Mouse (Mus musculus) left cerebral cortex, adult 8-10 months (tissue): ENCODE results near the gene P2rx6. TPM values are rescaled to one million over a fixed set of nuclear protein-coding genes. Genes with fewer than 3 reads are reported as not detected.
"Not testable (repeated sequence)": the region's sequence is repeated elsewhere in the genome, so short reads cannot be mapped to it uniquely, and the experiment has no call there.

ENCODE experiments used
- DNase-seq, 2 experiments: peaks; one replicate each; pipeline ENCODE4 v3.0.0; 2022; ENCODE audit warnings: low spot score in 2 of 2
- total RNA-seq, 4 experiments: library from RNA; stranded (reverse); gene quantifications; 2 replicates each; pipeline ENCODE4 v1.2.4; 2022

P2rx6 gene
- 1 to 10 TPM; 1.5 to 2.1 (median 1.7) TPM for total RNA-seq

- peak in 1 of 2 experiments; percentile 61 for DNase-seq
Measured at GRCm38 (mm10) chr16:17561751-17562208, at the start of gene P2rx6. Gene P2rx6 (plus strand): TSS chr16:17561885.

- no peak for DNase-seq
Measured at GRCm38 (mm10) chr16:17518910-17519309, 42.8 kb upstream of the P2rx6 start.

GRCm38 (mm10) chr16:17524156-17524555 is 37.5 kb upstream of the P2rx6 start:
- no peak for DNase-seq

- DNase-seq = no peak
Measured at GRCm38 (mm10) chr16:17525524-17525923, 36.2 kb upstream of the P2rx6 start.

- no peak for DNase-seq
Measured at GRCm38 (mm10) chr16:17526223-17526622, 35.5 kb upstream of the P2rx6 start.

GRCm38 (mm10) chr16:17527606-17528005 is 34.1 kb upstream of the P2rx6 start:
- no peak for DNase-seq

DNA sequence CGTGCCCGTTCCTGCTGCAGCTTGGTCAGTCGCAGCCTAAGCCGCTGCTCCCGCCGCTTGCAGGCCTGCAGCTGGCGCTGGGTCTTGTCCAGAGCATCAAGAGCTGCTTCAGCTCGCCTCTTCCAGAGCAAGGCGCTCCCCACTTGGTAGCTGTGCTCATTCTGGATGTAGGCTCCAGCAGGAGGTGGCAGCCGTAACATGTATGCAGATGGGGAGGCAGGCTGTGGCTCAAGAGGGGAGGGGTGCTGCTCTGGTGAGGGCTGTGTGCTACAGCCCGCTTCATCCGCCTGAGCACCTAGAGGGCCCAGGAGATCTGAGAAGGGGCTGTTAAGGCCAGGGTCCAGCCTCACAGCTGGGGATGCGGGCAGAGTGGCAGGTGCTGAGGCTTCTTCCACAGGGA is 33.4 kb upstream of the P2rx6 start:
- no peak for DNase-seq

DNA sequence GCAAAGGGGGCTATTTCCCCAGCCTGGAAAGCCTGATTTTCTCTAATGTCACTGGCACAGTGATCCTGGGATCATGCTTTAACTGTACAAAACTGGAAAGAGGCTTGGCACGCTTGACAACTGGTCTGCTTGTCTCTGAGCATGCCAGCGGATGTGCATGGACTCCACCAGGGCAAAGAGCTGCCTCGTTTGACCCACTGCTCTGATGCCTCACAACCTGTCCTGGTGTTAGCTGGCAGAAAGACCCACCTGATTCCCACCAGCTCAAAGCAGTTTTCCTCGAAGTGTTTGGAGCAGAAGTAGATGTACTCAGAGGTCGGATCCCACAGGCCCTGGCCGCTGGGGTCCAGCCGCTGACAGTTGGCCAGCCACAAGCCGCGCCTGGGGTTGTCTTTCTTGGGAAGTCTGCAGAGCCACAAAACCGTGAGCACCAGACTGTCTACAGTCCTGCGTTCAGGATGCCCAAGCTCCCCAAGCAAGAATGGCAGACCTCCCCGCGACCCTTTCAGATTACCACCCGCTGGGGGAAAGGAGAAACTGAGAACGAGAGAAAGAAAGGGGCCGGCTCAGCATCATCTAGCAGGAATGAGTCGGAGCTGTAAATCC is 31.6 kb upstream of the P2rx6 start:
- DNase-seq = no peak

DNA sequence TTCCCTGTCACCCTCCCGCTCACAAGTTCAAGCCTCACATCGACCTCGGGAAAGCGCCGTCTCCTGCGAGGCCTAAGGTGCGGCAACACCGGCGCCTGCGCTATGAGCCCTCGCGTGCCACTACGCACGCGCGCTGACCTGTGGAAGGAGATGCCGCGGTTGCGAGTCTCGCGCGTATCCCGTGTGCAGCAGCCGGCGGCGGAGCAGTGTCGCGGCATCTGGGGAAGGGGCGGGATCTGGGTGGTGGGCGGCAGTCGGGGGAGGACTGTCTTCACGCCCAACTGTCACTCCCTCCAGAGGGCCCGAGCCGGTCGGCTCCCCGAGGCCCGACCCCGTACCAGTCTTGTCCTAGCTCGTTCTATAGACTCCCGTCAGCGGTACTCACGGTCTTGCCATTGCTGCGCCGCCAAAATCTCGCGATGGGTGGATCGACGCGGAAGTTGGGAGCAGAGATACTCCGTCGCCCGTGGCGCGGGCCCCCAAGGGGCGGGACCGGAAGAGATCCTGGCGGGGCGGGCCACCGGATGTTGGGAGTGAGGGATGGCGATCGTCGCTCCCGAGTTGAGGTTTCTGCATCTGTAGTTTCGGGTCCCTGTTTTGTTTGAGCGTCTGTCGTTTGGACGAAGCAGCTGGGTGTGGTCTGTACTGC is 30.9 kb upstream of the P2rx6 start, which contains the start of gene Thap7:
Thap7 (minus strand) TSS at position 497 of the 649 bp plus-strand sequence.
- peak; percentile 93 to 94 for DNase-seq

- DNase-seq = no peak
Measured at GRCm38 (mm10) chr16:17532271-17532670, 29.4 kb upstream of the P2rx6 start.

GRCm38 (mm10) chr16:17532676-17533329 is 28.9 kb upstream of the P2rx6 start:
- no peak for DNase-seq

DNA sequence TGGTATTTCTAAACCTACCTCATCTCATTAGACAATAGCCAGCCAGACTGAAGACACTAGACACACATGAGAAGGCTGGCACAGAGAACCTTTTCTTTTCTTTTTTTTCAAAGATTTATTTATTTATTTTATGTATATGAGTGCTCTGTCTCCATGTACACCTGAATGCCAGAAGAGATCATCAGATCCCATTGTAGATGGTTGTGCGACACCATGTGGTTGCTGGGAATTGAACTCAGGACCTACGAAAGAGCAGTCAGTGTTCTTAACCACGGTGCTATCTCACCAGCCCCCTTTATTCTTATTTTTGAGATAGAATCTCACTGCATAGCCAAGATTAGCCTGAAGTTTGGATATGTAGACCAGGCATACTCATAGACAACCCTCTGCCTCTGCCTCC is 25.1 kb upstream of the P2rx6 start:
- DNase-seq = no peak

DNA sequence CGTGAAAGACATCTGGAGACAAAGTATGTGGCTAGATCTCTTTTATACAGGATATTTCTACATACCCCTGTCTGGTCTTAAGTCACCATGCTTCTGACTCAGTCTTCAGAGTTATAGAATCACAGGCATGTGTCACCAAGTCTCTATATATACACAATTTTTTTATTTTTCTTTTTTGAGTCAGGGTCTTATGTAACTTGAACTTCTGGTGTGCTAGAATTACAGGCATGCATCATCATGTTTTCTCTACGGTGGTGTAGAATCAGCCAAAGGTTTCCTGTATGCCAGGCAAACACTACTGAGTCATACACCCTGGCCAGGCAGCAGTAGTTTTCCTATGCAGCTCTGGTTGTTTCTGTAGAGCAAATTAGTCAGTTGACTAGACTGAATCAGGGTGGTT is 19.1 kb upstream of the P2rx6 start:
- no peak for DNase-seq

DNA sequence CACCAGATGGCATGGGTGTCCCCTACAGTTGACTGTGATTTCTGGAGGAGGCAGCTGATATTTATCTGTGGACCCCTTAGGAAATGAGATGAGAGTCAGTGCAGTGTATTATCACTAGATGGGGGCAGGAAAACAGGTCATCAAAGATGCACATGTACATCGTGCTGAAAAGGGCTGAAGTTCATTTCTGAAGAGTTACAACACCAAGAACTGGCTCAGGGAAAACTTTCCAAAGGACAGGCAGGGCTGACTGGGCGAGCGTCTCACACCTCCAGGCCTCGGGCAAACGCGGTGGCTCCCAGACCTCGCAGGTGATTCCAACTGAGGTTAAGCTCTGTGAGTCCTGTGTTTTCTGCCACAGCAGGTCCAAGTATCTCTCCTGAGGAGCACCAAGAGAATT is 8.8 kb upstream of the P2rx6 start:
- no peak for DNase-seq

- peak in 1 of 2 experiments; percentile 56 for DNase-seq
Measured at GRCm38 (mm10) chr16:17553910-17554685, 7.6 kb upstream of the P2rx6 start.

GRCm38 (mm10) chr16:17554702-17555101 is 7.0 kb upstream of the P2rx6 start:
- not testable (repeated sequence) for DNase-seq

- DNase-seq = no peak
Measured at GRCm38 (mm10) chr16:17556180-17556579, 5.5 kb upstream of the P2rx6 start.

DNA sequence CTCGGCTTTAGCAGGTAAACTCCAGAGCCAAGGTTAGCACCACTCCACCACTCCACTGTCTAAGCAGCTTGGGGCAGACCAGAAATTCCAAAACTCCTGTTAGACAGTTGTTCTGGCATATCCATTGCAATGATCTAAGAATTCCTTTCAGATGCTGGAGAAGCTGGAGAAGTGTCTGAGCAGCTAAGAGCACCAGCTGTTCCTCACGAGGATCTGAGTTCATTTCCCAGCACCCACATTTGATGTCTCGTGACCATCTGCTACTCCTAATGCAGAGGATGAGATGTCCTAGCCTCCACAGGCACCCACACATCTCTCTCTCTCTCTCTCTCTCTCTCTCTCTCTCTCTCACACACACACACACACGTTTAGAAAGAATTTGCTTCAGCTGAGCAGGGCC is 4.8 kb upstream of the P2rx6 start:
- DNase-seq = no peak

DNA sequence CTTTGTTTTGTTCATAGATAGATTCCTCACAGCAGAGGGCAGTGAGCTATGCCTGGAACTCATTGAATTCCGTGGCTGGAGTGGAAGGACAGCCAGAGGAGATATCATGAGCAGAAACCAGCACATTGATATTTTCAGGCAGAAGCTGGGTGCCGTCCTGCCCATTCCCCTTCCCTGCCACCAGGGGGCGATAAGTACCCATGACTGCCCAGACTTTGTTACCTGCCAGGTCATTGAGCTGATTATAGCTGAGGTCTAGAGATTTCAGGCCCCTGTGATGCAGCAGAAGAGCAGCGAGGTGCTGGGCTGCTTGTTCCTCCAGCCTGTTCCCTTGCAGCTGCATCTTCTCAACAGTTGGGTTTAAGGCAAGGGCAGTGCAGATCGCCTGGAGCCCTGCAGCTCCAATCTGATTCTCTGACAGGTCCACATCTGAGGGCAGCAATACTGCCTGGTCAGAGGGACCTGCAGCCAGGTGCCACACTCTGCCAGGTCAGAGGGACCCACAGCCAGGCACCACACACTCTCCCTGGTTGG is 3.7 kb upstream of the P2rx6 start:
- DNase-seq = no peak

DNA sequence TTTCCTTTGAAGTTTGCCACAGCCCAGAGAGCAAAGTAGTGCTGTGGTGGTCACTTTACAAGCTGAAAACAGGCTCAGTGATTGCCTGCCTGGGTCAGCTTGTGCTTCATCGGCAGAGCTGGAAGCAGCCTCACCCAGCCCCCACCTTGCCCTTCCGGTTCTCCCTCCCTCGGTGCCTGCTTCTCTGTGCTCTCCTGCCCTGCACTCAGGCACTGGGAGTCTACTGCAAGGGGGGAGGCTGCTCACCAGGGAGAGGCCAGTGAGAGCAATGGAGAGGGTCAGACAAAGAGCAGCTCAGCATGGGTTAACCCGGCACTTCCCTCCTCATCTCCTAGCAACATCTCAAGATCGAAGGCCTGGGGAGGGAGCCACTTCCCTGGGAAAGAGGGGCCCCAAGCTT is 2.9 kb upstream of the P2rx6 start:
- DNase-seq = peak in 1 of 2 experiments; percentile 4

GRCm38 (mm10) chr16:17559396-17560027 is 2.2 kb upstream of the P2rx6 start:
- DNase-seq = no peak
